Mouse (Mus musculus): ENCODE results near the gene Il18rap. TPM values are rescaled to one million over a fixed set of nuclear protein-coding genes. Genes with fewer than 3 reads are reported as not detected.

Gene Il18rap
- polyA plus RNA-seq (2015; fragmentation: Nextera tagmentation; extraction: Ambion mirVana): 0.07 and 0.08 TPM in 2 replicates

GRCm38 (mm10) chr1:40514851-40515585 lies at the start of gene Il18rap:
Gene Il18rap (plus strand): TSS chr1:40515362.

GRCm38 (mm10) chr1:40465477-40466430 lies 49.4 kb upstream of the Il18rap start, which contains the start of gene Il18r1:
Gene Il18r1 (plus strand): TSS chr1:40465552.

GRCm38 (mm10) chr1:40579784-40580183 lies 64.6 kb downstream of the Il18rap start, which contains the start of gene Slc9a4:
Gene Slc9a4 (plus strand): TSS chr1:40580081.

Other genes with a start within 250 kb of the Il18rap start
- gene Il1rl2, start 190.8 kb upstream of the Il18rap start, polyA plus RNA-seq (2015; fragmentation: Nextera tagmentation; extraction: Ambion mirVana): 6.1 and 6.4 TPM in 2 replicates
- 3.4 and 5.5 TPM in 2 replicates for gene Il1rl1, start 85.8 kb upstream of the Il18rap start, polyA plus RNA-seq (2015; fragmentation: Nextera tagmentation; extraction: Ambion mirVana)
- 0.24 and 0.27 TPM in 2 replicates for gene Il18r1, start 49.8 kb upstream of the Il18rap start, polyA plus RNA-seq (2015; fragmentation: Nextera tagmentation; extraction: Ambion mirVana)
- gene Slc9a4, start 64.7 kb downstream of the Il18rap start, polyA plus RNA-seq (2015; fragmentation: Nextera tagmentation; extraction: Ambion mirVana): 0.10 and 0.12 TPM in 2 replicates
- gene Slc9a2, start 165.2 kb downstream of the Il18rap start, polyA plus RNA-seq (2015; fragmentation: Nextera tagmentation; extraction: Ambion mirVana): 12.2 and 13.9 TPM in 2 replicates

Data from skeletal muscle tissue, postnatal 0 days (tissue).